Mouse (Mus musculus): ENCODE data around the gene Tent2.

- no peak for TF ChIP-seq CTCF (IDR thresholded peaks at IDR 0.05; ENCODE audit: borderline replicate concordance, insufficient read depth, low read length)
- TF ChIP-seq POLR2A (IDR thresholded peaks at IDR 0.05; ENCODE audit: low read depth, low read length) = no peak
Observed at GRCm38 (mm10) chr13:93192646-93193026, 451 bp upstream of the Tent2 start.
